Mouse (Mus musculus): ENCODE measurements around the gene Cdc42ep3.

- TF ChIP-seq POLR2A (IDR thresholded peaks at IDR 0.05; ENCODE audit: borderline replicate concordance, extremely low read depth, low read depth, low read length), result no peak
- TF ChIP-seq CTCF (IDR thresholded peaks at IDR 0.05; ENCODE audit: insufficient read depth, low read length), result no peak
Observed at GRCm38 (mm10) chr17:79334701-79335100, 20.2 kb downstream of the Cdc42ep3 start.
